Mouse (Mus musculus) activated CD4-positive, CD25-positive, alpha-beta regulatory T cell, adult 4 months (primary cell): Measurements from ENCODE around the gene Ank. TPM values are rescaled to one million over a fixed set of nuclear protein-coding genes. Genes with fewer than 3 reads are reported as not detected.
A peak's percentile ranks its signal among the peaks of the same experiment; 100 is the strongest.

Source experiments
- ATAC-seq: one replicate; pipeline ENCODE4 v1.8.0; 2017
- polyA plus RNA-seq, 2 experiments: library from polyadenylated mRNA; unstranded; fragments of 100-300 nt; shearing (Covaris generic); gene quantifications; one replicate each; pipeline ENCODE4 v1.2.1; 2017

Gene Ank
- polyA plus RNA-seq, 2 experiments from 2014 or later = 11.4 to 12.1 TPM

GRCm38 (mm10) chr15:27497300-27497997 is 31.0 kb downstream of the Ank start:
- ATAC-seq = no peak

DNA sequence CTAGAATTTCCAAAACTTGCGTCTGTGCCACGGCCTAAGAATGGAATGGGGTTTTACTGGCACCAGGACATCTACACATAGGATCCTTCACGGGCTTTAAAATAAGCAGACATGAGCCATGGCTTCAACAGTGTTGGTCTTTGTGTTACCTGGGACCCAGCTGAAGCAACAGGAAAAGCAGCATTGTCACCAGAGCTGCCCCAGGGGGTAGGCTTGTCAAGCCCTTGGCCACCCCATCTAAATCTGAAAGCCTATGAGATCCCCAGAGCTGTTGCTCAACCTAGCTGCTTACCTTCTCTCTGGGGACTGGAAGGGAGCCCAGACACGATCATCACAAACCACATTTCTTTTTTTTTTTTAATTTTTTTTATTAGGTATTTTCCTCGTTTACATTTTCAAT is 31.6 kb downstream of the Ank start:
- ATAC-seq = no peak

DNA sequence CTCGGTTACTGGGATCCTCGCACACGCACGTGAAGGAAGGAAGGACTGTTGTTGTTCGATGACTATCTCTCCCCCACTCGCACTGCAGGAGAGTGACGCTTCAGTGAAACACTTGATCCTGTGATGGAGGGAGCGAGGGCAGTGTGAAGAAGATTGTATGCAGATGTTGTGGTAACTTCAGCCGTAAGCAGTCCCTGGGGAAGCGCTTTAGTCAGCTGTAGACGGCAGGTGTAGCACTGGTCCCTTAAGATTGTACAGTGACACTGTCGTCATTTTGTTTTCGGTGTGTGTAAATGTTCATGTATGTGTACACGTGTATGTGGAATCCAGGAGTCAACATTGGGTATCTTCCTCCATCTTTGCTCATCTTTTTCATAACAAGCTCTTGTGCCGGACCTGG is 33.9 kb downstream of the Ank start:
- ATAC-seq = no peak

DNA sequence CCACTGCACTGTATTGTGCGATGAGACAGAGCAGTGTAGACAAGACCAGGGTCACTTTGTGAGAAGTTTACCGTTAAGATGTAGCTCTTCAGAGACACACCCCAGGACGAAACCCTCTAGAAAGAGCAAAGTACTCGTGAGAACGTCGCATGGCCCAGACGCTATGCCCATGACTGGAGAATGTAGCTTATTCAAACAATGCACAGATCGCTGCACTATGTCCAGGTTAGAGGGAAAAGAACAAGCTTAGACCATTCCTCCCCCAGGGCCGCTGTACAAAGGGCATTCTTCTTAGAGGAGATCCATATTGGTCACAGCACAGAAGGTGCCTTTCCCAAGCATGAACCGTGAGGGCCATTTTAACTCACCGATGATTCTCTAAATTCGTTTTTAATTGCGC is 35.9 kb downstream of the Ank start:
- no peak for ATAC-seq

GRCm38 (mm10) chr15:27503221-27503620 is 36.7 kb downstream of the Ank start:
- no peak for ATAC-seq

- ATAC-seq = no peak
Observed at GRCm38 (mm10) chr15:27503801-27504730, 37.6 kb downstream of the Ank start.

- no peak for ATAC-seq
Observed at GRCm38 (mm10) chr15:27506127-27506886, 39.8 kb downstream of the Ank start.

DNA sequence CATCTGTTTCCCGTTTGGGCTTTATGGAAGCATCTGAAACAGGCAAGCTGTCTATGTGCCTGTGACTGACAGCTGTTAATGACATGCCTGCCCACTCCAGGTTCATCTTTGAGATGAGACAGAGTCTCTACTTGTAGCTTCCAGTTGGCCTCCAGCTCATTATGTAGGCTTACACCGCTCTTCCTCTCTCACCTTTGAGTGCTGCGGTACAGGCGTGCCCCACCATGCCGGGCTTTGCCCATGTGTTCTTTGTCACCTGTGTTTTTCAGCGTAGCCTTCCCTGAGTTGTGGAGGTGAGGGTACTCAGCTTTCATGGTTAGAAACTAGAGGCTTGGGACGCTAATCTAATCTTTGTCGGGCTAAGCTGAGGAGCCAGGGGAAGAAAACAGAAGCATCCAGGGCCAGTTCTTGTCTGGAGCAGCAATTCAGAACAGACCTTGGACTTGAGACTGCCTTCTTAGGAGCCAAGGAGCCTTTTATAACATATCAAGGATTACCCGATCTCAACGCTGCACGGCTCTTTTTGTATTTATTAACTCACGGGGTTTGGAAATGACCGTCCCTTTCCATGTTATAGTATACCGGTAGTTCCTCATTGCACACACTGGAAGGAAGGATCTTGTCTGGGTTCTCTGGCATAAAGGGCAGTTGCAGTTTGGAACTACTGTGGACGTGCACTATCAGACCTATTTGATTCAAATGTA is 40.6 kb downstream of the Ank start:
- ATAC-seq = no peak

DNA sequence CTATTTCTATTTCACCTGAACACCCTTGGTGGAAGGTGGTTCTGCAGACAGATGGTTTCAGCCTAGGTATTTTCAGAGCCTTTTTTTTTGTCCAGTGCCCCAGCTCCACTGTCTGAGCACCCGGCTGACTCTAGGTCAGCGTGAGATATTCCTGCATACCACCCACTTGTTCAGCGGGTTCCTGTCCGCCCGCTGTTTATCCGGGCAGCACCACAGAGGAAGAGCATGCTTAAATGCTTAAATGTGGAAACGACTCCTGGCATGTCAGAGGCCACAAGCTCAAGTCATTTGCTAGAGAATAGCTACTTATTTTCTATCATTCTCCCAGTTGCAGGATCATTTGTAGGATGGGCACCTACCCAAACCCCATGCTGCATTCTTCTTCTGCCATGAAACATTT is 41.7 kb downstream of the Ank start:
- ATAC-seq = no peak

DNA sequence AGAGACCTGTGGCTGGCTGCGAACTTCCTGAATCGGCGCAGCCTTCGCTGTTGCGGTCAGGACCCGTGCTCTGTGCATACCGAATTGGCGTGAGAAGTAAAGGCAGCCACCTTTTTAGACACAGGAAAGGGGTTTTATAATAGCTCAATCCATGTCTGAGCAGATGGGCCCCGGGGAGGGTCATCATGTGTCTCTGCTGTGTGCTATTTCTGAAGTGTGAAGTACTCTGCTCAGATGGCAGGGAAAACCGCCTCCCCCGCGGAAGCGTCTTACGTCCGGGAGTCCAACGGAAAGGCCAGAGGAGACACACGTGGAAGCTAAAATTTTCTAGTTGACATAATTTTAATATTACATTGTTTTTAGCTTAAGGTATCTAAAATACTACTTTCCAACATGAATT is 42.5 kb downstream of the Ank start:
- no peak for ATAC-seq

- no peak for ATAC-seq
Observed at GRCm38 (mm10) chr15:27516927-27517326, 50.5 kb downstream of the Ank start.

- ATAC-seq = peak; percentile 54
Observed at GRCm38 (mm10) chr15:27518026-27518425, 51.5 kb downstream of the Ank start.

DNA sequence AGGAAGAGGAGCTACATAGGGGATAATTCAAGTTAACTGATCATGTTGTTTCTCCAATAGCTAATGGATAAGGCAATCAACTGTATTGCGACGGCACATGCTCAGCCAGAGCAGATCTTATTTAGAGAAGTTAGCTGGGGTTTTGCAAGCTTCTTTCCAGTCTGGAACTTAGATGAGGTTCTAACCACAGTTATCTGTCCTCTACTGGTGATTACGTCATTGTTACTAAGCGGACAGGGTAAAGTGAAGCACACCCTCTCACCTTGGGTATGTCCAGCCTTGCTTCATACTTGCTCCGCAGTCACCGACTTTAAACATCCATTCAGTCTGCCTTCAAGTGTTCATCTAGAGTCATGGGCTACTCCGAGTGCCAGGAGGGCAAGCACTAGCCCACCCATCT is 53.4 kb downstream of the Ank start:
- ATAC-seq = no peak

DNA sequence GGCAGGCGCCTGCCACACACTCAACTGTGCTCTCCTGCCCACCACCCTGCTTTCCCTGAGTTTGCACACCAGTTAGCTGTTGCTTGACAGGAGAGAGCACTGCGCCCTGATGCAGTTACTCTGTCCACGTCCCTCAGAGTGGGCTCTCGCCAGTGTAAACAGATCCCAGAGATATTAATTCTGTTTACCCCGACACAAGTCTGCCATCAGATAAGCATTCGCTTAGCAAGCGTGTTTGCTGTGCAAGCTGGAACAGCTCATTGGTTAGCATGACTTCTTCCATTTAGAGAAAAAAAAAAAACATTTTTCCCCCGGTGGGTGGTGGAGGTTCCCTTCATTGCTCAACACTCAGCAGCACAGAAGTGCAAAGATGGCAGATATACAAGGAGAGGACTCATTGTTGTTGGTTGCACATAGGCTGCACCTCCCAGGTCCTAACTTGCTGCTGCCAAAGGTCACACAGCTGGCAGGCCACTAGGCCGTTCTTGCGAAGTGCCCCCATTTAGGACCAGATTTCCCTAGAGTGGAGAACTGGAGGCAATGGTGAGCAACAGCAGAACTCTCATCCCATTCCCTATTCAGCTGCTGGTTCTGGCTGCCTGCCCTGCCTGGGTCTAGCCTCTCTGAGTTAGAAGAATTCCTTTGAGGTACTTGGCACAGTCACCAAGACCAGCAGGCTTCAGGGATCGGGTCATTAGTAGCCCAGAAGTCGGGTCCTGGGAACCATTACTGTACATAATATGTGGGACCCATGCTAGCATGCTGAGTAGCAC is 58.9 kb downstream of the Ank start:
- ATAC-seq = no peak

DNA sequence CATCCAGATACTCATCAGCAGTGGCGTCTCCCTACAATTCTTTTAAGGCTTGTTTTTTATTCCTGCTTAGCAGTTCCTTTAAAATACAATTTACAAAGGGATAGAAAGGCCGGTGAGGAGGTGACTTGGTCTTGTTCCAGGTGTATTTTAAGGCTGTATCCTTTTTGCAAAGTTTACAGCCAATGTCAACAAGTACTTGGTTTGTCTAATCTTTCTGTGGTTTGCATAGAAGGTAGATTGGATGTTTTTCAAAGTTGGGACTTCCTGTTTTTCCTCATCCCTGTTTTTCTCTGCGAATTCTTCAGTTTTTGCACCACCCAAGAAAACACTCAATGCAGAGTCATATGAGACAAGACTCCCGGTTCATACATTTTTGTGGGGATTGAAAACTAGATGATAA is 62.4 kb downstream of the Ank start:
- ATAC-seq = no peak

DNA sequence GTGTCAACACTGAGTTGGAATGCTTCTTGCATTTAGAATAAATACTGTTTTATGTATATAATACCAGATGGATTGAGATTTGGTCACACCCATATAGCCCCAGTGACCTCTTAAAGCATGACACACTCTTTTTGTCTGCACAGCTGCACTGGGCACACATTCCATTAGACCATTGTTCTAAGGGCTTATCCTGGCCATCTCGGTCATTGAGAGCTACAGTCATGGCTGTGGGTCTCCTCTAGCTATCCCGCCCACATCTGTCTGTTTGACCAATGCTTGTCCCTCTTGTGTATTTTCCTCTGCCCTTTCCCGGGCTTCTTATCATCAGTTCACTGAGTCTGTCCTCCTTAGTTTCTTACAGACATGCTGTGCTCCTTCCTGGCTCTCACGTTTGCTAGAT is 63.5 kb downstream of the Ank start:
- ATAC-seq = no peak

DNA sequence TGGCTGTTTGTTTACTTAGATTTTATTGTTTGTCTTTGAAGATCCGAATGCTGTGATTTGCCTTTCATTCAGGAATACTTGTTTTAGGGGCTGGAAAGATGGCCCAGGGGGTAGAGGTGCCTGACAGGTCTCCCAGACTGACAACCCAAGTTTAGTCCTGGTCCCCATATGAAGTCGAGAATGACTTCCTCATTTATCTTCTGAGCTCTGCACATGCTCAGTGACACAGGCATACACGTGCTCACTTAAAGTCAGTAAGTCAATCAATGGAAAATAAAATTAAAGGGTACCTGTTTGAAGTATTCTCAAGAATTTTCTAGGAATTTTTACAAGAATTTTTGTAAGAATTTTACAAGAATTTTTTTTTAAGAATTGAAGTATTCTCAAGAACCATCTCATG is 66.6 kb downstream of the Ank start:
- no peak for ATAC-seq

DNA sequence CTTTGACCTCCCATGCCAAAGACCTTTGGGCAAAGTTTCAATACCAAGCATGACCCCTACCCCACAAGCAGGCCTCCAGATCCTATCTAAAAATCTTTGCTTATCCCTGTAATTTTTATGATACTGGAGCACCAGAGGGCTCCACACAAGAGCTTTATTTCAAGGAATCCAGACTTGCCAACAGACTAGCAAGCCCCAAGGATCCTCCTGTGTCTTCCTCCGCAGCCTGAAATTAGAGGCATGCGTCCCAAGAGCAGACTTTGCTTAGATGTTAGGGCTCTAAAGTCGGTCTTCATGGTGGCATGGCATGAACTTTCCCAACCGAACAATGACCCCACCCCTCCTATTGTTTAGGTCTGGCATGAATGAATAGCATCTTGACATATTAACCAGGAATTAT is 69.2 kb downstream of the Ank start:
- ATAC-seq = no peak

DNA sequence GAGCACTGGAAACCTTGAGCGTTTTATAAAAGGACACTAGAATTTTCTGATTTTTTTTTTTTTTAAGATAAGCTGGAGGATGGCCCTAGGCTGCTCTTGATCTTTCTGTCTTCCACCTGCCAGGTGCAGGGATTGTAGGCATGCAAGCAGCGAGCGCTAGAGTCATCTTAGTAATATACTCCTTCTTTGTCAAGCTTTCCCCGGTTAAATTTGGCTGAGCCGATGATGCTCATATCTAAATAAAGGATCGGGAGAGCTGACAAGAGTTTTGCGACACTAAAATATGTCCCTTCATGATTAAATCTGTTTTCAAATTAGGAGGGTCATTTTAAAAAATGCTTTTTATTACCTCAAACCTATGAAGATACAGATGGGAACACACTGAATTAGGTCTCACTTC is 69.7 kb downstream of the Ank start:
- ATAC-seq = no peak

DNA sequence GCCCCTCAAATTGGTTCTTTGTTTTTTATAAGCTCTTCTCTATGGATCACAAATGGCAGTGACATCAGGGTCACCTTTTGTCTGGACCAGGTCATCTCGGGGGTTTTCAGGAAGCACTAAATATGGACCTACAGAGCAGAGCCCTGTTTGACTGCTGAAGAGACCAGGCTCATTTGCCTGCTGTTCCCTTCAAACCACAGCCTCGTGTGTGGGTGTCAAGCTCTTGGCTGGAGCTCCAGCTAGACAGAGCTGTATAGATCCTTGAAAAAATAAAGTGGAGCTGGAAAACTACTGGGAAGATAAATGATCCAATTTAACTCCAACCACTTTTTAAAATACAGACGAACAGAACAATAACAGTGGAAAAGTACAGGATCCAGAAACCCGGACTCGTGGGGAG is 70.3 kb downstream of the Ank start:
- ATAC-seq = no peak

DNA sequence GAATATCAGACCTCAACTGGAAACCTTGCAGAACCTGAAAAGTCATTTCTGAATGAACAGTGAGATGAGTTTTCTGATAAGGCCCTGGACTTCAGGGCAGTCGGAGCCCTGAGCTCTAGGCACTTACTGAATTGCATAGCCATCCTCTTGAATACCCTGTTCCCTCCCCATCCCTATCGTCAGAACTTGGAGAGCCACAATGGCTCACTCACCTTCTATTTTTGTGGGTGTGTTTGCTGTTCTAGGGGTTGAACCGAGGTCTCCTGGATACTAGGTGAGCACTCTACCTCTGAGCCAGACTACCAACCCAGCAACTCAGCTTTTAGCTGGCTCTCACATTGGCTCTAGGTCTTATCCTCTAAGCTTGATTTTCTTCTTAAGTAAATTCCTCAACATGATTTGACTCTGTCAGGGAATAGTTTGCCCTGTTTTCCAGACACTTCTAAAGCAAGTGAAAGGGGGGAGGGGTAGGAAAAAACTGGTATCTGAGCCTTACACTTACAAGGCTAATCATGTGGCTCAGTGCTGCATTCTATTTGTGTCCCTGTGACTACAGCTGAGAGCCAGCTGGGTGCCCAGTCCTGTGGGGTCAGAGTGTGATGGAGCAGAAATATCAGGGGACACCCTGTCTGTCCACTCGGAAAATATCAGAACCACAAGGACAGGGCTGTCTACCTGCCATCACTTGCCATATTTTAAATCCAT is 71.2 kb downstream of the Ank start:
- ATAC-seq = no peak
